Mouse (Mus musculus) forebrain, postnatal 0 days (tissue): ENCODE data around the gene Tns3. TPM values are rescaled to one million over a fixed set of nuclear protein-coding genes. Genes with fewer than 3 reads are reported as not detected.

Experiments used
- ATAC-seq: fragments of 200-750 bp; cut with Nextera tagmentation; 2 replicates; pipeline ENCODE4 v1.8.0; 2017; ENCODE audit warnings: mild to moderate bottlenecking, moderate library complexity
- DNase-seq: peaks from one replicate; pipeline ENCODE4 v3.0.0-alpha.2; 2015
- H3K27ac ChIP-seq: fragments of 300-500 bp; sonication (generic); 2 replicates; pipeline ENCODE4 v1.5.1; 2014; ENCODE audit warnings: low read depth, mild to moderate bottlenecking, antibody characterized with exemption, low read length, moderate library complexity, mixed read lengths
- H3K27me3 ChIP-seq: fragments of 300-500 bp; sonication (generic); 2 replicates; pipeline ENCODE4 v1.6.1; 2014; ENCODE audit warnings: mild to moderate bottlenecking, low read length, mixed read lengths; ENCODE audit not compliant: insufficient read depth
- H3K36me3 ChIP-seq: fragments of 300-500 bp; sonication (generic); 2 replicates; pipeline ENCODE4 v1.6.1; 2014; ENCODE audit warnings: mild to moderate bottlenecking, moderate library complexity; ENCODE audit not compliant: insufficient read depth
- H3K4me1 ChIP-seq: fragments of 300-500 bp; sonication (generic); 2 replicates; pipeline ENCODE4 v1.6.1; 2014; ENCODE audit warnings: antibody characterized with exemption; ENCODE audit not compliant: insufficient read depth
- H3K4me2 ChIP-seq: fragments of 300-500 bp; sonication (generic); 2 replicates; pipeline ENCODE4 v1.6.1; 2014; ENCODE audit warnings: low read depth, mild to moderate bottlenecking, moderate library complexity
- H3K4me3 ChIP-seq: fragments of 300-500 bp; sonication (generic); 2 replicates; pipeline ENCODE4 v1.5.1; 2014; ENCODE audit warnings: low read depth, low read length, mixed read lengths
- H3K9ac ChIP-seq: fragments of 300-500 bp; sonication (generic); 2 replicates; pipeline ENCODE4 v1.6.1; 2014; ENCODE audit warnings: mild to moderate bottlenecking
- H3K9me3 ChIP-seq: fragments of 300-500 bp; sonication (generic); 2 replicates; pipeline ENCODE4 v1.6.1; 2016; ENCODE audit warnings: low read length
- CTCF ChIP-seq: sonication (generic); IDR thresholded peaks from 2 replicates; pipeline ENCODE4 v1.5.1; 2016; ENCODE audit warnings: antibody characterized with exemption, control low read depth, low read depth
- WGBS: fragments of 180-500 bp; shearing (Covaris S2); extraction: QIAGEN DNeasy Blood & Tissue Kit; methylation state at CpG from one replicate; pipeline ENCODE4 v1.1.7; 2014; 5-methylcytosine and 5-hydroxymethylcytosine counted together
- polyA plus RNA-seq: library from polyadenylated mRNA; unstranded; fragments of >200 nt; fragmentation: Nextera tagmentation; extraction: Ambion mirVana; gene quantifications from 2 replicates; pipeline ENCODE4 v1.2.1, GENCODE M21; 2015
- total RNA-seq: library from RNA; depleted of rRNA; stranded (reverse); fragments of >200 nt; gene quantifications from 2 replicates; pipeline ENCODE4 v1.2.3, GENCODE M21; 2014

Gene Tns3
- total and polyA plus RNA-seq, 2 experiments from 2014 or later = 6.2 to 26.5 TPM

GRCm38 (mm10) chr11:8566250-8566853 lies 98.0 kb downstream of the Tns3 start:
- DNase-seq (no peak), ATAC-seq (no peak)
- H3K9me3 ChIP-seq = no peaks in the 10 kb centered on the region
- 61% methylated on average over 3 of the region's 3 CpGs for WGBS
- H3K36me3 ChIP-seq = no peaks in the 10 kb centered on the region
- H3K27me3 ChIP-seq = no peaks in the 10 kb centered on the region
- no peak overlapping the region for H3K4me2 ChIP-seq
- H3K9ac ChIP-seq = no peak overlapping the region
- TF ChIP-seq CTCF = no peak
- no peaks in the 10 kb centered on the region for H3K4me1 ChIP-seq
- H3K4me3 ChIP-seq = no peak overlapping the region
- no peak overlapping the region for H3K27ac ChIP-seq

- H3K9ac ChIP-seq = no peak overlapping the region
These were observed 105.5 kb downstream of the Tns3 start for GRCm38 (mm10) chr11:8558761-8559282.

GRCm38 (mm10) chr11:8558258-8558657 lies 106.1 kb downstream of the Tns3 start:
- DNase-seq (no peak), ATAC-seq (0 out of 2 replicates have a peak, but pooled peaks have one; percentile 42)
- no peak for TF ChIP-seq CTCF
- H3K9me3 ChIP-seq = no peaks in the 10 kb centered on the region
- H3K27ac ChIP-seq = no peak overlapping the region
- H3K27me3 ChIP-seq = no peaks in the 10 kb centered on the region
- WGBS = 64% methylated on average over 9 of the region's 9 CpGs
- H3K4me1 ChIP-seq = no peaks in the 10 kb centered on the region
- H3K4me3 ChIP-seq = no peak overlapping the region
- H3K9ac ChIP-seq = no peak overlapping the region
- no peak overlapping the region for H3K4me2 ChIP-seq
- H3K36me3 ChIP-seq = no peaks in the 10 kb centered on the region

More at GRCm38 (mm10) chr11:8558761-8559282, 105.5 kb downstream of the Tns3 start:
- TF ChIP-seq CTCF = no peak
- WGBS = 89% methylated on average over 12 of the region's 12 CpGs
- ATAC-seq = no peak
- Histone ChIP-seq H3K4me1 (no peaks in the 10 kb centered on the region), H3K4me3 (no peak overlapping the region), H3K36me3 (no peaks in the 10 kb centered on the region), H3K9me3 (no peaks in the 10 kb centered on the region), H3K27me3 (no peaks in the 10 kb centered on the region), H3K4me2 (no peak overlapping the region), H3K27ac (no peak overlapping the region)
- no peak for DNase-seq

- Histone ChIP-seq H3K27me3 (no peaks in the 10 kb centered on the region), H3K9me3 (no peaks in the 10 kb centered on the region), H3K9ac (no peak overlapping the region), H3K4me2 (no peak overlapping the region), H3K4me3 (no peak overlapping the region), H3K36me3 (no peaks in the 10 kb centered on the region), H3K4me1 (no peaks in the 10 kb centered on the region), H3K27ac (no peak overlapping the region)
- WGBS = 19% methylated on average over 9 of the region's 9 CpGs
- TF ChIP-seq CTCF = no peak
- peak; percentile 73 for ATAC-seq
- DNase-seq = no peak
These were observed 107.3 kb downstream of the Tns3 start for GRCm38 (mm10) chr11:8557006-8557405.

DNA sequence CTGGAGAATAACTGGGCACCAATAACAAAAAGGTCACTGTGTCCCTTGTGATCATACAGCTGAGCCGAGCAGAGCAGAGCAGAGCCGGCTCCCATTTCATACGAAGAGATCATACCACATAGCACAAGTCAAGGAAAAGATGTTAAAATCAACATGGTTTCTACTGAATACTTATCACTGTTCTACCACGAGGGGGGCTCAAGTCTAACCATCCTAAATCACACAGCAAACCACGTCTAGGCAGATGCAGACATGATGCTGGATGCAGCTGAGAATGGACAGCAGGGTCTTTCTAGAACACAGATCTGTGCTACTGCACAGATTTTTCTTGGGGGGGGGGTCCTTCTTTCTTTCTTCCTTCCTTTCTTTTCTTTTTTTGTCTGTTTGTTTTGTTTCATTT lies 112.6 kb downstream of the Tns3 start:
- WGBS = 89% methylated on average over 5 of the region's 5 CpGs

GRCm38 (mm10) chr11:8547661-8548060 lies 116.7 kb downstream of the Tns3 start:
- Histone ChIP-seq H3K4me3 (no peak overlapping the region), H3K36me3 (no peaks in the 10 kb centered on the region), H3K9ac (no peak overlapping the region), H3K27ac (no peak overlapping the region), H3K27me3 (no peaks in the 10 kb centered on the region), H3K4me1 (no peaks in the 10 kb centered on the region), H3K4me2 (no peak overlapping the region), H3K9me3 (no peaks in the 10 kb centered on the region)
- ATAC-seq (no peak), DNase-seq (no peak)
- 85% methylated on average over 5 of the region's 5 CpGs for WGBS
- no peak for TF ChIP-seq CTCF

More for the DNA sequence above, 112.6 kb downstream of the Tns3 start:
- H3K9me3 ChIP-seq = no peaks in the 10 kb centered on the region
- no peak for ATAC-seq
- H3K36me3 ChIP-seq = no peaks in the 10 kb centered on the region
- no peak overlapping the region for H3K4me2 ChIP-seq
- no peak for TF ChIP-seq CTCF
- no peak for DNase-seq
- no peaks in the 10 kb centered on the region for H3K4me1 ChIP-seq
- no peak overlapping the region for H3K9ac ChIP-seq
- H3K27me3 ChIP-seq = no peaks in the 10 kb centered on the region
- H3K27ac ChIP-seq = no peak overlapping the region
- H3K4me3 ChIP-seq = no peak overlapping the region

DNA sequence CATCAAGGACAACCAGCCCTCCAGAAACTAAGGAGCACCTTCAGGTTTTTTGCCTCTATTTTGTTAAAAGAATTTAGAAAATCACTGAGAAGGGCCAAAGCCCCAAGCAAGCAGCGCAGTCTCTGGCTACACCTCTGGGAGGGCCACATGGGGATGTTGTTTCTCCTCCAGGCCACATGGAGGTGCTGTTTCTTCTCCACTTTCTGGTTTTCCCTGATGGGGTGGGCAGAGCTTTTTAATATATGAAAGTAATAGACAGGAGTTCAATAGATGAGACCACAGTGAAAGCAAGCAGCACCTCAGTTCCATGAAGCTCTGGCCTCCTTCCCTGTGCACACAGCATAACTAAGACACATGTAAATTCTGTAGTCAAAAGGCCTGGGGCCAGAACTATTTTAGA lies 118.5 kb downstream of the Tns3 start:
- Histone ChIP-seq H3K9ac (no peak overlapping the region), H3K4me2 (no peak overlapping the region), H3K4me1 (no peaks in the 10 kb centered on the region), H3K27me3 (no peaks in the 10 kb centered on the region), H3K27ac (no peak overlapping the region), H3K36me3 (no peaks in the 10 kb centered on the region), H3K4me3 (no peak overlapping the region), H3K9me3 (no peaks in the 10 kb centered on the region)
- WGBS = 79% methylated on average over 1 of the region's 1 CpGs
- ATAC-seq (no peak), DNase-seq (no peak)
- TF ChIP-seq CTCF = peak; percentile 51
